Mouse (Mus musculus) MEL (cell line): ENCODE data around the gene Minos1. TPM values are rescaled to one million over a fixed set of nuclear protein-coding genes. Genes with fewer than 3 reads are reported as not detected.

Experiments used
- DNase-seq: peaks from one replicate; pipeline ENCODE4 v3.0.0; 2011; ENCODE audit warnings: low read depth, low spot score
- H3K27ac ChIP-seq: 2 replicates; pipeline ENCODE4 v1.5.1; 2012; ENCODE audit warnings: low read depth, mild to moderate bottlenecking, control low read depth, low read length, moderate library complexity; ENCODE audit not compliant: control insufficient read depth
- H3K27me3 ChIP-seq, 2 experiments: fragments of 150-350 bp in 1 of 2; sonication (generic) in 1 of 2; 2 replicates each; pipeline ENCODE4 v1.6.1; 2012; ENCODE audit warnings: low read length in 2 of 2, mild to moderate bottlenecking in 2 of 2, improper control_type of control experiment in 1 of 2, moderate library complexity in 1 of 2; ENCODE audit not compliant: insufficient read depth in 2 of 2, control insufficient read depth in 1 of 2
- H3K36me3 ChIP-seq, 2 experiments: 2 replicates each; pipeline ENCODE4 v1.6.1; 2012 to 2014; ENCODE audit warnings: low read length in 2 of 2, improper control_type of control experiment in 1 of 2, inconsistent platforms in 1 of 2, mild to moderate bottlenecking in 1 of 2; ENCODE audit not compliant: insufficient read depth in 2 of 2, control insufficient read depth in 1 of 2
- H3K4me1 ChIP-seq, 2 experiments: fragments of 150-350 bp in 1 of 2; sonication (generic) in 1 of 2; 2 replicates each; pipeline ENCODE4 v1.6.1; 2012; ENCODE audit warnings: low read length in 2 of 2, improper control_type of control experiment in 1 of 2, mild to moderate bottlenecking in 1 of 2; ENCODE audit not compliant: insufficient read depth in 2 of 2, control insufficient read depth in 1 of 2
- H3K4me3 ChIP-seq, 2 experiments: fragments of 150-350 bp in 1 of 2; sonication (generic) in 1 of 2; 2 replicates each; pipeline ENCODE4 v1.5.1; 2012; ENCODE audit warnings: low read depth in 2 of 2, low read length in 2 of 2, mild to moderate bottlenecking in 2 of 2, moderate library complexity in 2 of 2, control low read depth in 1 of 2, improper control_type of control experiment in 1 of 2; ENCODE audit not compliant: control insufficient read depth in 1 of 2, insufficient read depth in 1 of 2
- H3K79me2 ChIP-seq: 2 replicates; pipeline ENCODE4 v1.6.1; 2012; ENCODE audit warnings: mild to moderate bottlenecking, low read length, moderate library complexity; ENCODE audit not compliant: control insufficient read depth, poor library complexity, insufficient read depth
- H3K9ac ChIP-seq: 2 replicates; pipeline ENCODE4 v1.6.1; 2012; ENCODE audit warnings: low read depth, mild to moderate bottlenecking, control low read depth, low read length, moderate library complexity; ENCODE audit not compliant: control insufficient read depth, poor library complexity, severe bottlenecking
- H3K9me3 ChIP-seq: fragments of 150-350 bp; sonication (generic); replicated peaks from 2 replicates; pipeline ENCODE4 v1.6.1; 2012; ENCODE audit warnings: mild to moderate bottlenecking, low read length, improper control_type of control experiment, moderate library complexity; ENCODE audit not compliant: insufficient read depth
- CHD1 ChIP-seq: IDR thresholded peaks from 2 replicates; pipeline ENCODE4 v1.6.1; 2012; ENCODE audit warnings: low read depth, mild to moderate bottlenecking, inconsistent platforms, low read length, improper control_type of control experiment
- CTCF ChIP-seq, 3 experiments: IDR thresholded peaks in 2 of 3; conservative IDR thresholded peaks in 1 of 3; 2 replicates each; pipeline ENCODE4 v1.5.1; 2011 to 2012; ENCODE audit warnings: low read length in 3 of 3, low read depth in 2 of 3, mild to moderate bottlenecking in 2 of 3, improper control_type of control experiment in 1 of 3, inconsistent platforms in 1 of 3, mixed read lengths in 1 of 3, moderate library complexity in 1 of 3; ENCODE audit not compliant: control insufficient read depth in 1 of 3, insufficient read depth in 1 of 3, poor library complexity in 1 of 3, severe bottlenecking in 1 of 3
- ELF1 ChIP-seq: IDR thresholded peaks from 2 replicates; pipeline ENCODE4 v1.6.1; 2014; ENCODE audit warnings: low read depth, mild to moderate bottlenecking, inconsistent platforms, low read length, improper control_type of control experiment, moderate library complexity
- HCFC1 ChIP-seq: IDR thresholded peaks from 2 replicates; pipeline ENCODE4 v1.6.1; 2012; ENCODE audit warnings: low read depth, mild to moderate bottlenecking, inconsistent platforms, low read length, improper control_type of control experiment, moderate library complexity
- MAFK ChIP-seq: IDR thresholded peaks from 2 replicates; pipeline ENCODE4 v1.6.1; 2011; ENCODE audit warnings: low read depth, mild to moderate bottlenecking, low read length, improper control_type of control experiment, borderline replicate concordance
- MXI1 ChIP-seq: IDR thresholded peaks from 2 replicates; pipeline ENCODE4 v1.6.1; 2011; ENCODE audit warnings: mild to moderate bottlenecking, low read depth, low read length, improper control_type of control experiment
- MYC ChIP-seq: IDR thresholded peaks from 2 replicates; pipeline ENCODE4 v1.6.1; 2011; ENCODE audit warnings: low read depth, mild to moderate bottlenecking, low read length, improper control_type of control experiment, moderate library complexity
- RCOR1 ChIP-seq: IDR thresholded peaks from 2 replicates; pipeline ENCODE4 v1.6.1; 2012; ENCODE audit warnings: low read depth, mild to moderate bottlenecking, inconsistent platforms, low read length, improper control_type of control experiment
- SMC3 ChIP-seq: IDR thresholded peaks from 2 replicates; pipeline ENCODE4 v1.6.1; 2011; ENCODE audit warnings: low read depth, low read length, improper control_type of control experiment
- USF1 ChIP-seq: IDR thresholded peaks from 2 replicates; pipeline ENCODE4 v1.6.1; 2014; ENCODE audit warnings: low read depth, mild to moderate bottlenecking, inconsistent platforms, low read length, improper control_type of control experiment, moderate library complexity
- ZC3H11A ChIP-seq: IDR thresholded peaks from 2 replicates; pipeline ENCODE4 v1.6.1; 2012; ENCODE audit warnings: low read depth, mild to moderate bottlenecking, inconsistent platforms, low read length, improper control_type of control experiment
- ZKSCAN1 ChIP-seq: IDR thresholded peaks from 2 replicates; pipeline ENCODE4 v1.6.1; 2012; ENCODE audit warnings: low read depth, mild to moderate bottlenecking, inconsistent platforms, low read length, improper control_type of control experiment, moderate library complexity
- polyA plus RNA-seq, 2 experiments: library from polyadenylated mRNA; stranded (reverse) in 1 of 2; unstranded in 1 of 2; fragments of >175 nt in 1 of 2; fragments of >200 nt in 1 of 2; gene quantifications; 2 replicates each; pipeline versions ENCODE4 v1.2.1 to v1.2.4; 2012; ENCODE audit warnings: low replicate concordance in 2 of 2, low read depth in 1 of 2; ENCODE audit not compliant: insufficient read length in 2 of 2, insufficient read depth in 1 of 2, missing spikeins in 1 of 2
- total RNA-seq: library from RNA; depleted of rRNA; stranded (reverse); fragments of 300-350 nt; gene quantifications from 2 replicates; pipeline ENCODE4 v1.2.3, GENCODE M21; 2012

Minos1 gene
- total and polyA plus RNA-seq, 3 experiments = 163 to 401 TPM; not detected in 1

GRCm38 (mm10) chr4:139140267-139140666 lies 9.4 kb upstream of the Minos1 start:
- H3K36me3 ChIP-seq = no peaks in the 10 kb centered on the region
- no peak overlapping the region for H3K4me3 ChIP-seq
- H3K9ac ChIP-seq = no peak overlapping the region
- DNase-seq = no peak
- no peak overlapping the region for H3K27ac ChIP-seq
- H3K9me3 ChIP-seq = no peaks in the 10 kb centered on the region
- no peaks in the 10 kb centered on the region for H3K27me3 ChIP-seq
- no peaks in the 10 kb centered on the region for H3K79me2 ChIP-seq
- no peaks in the 10 kb centered on the region for H3K4me1 ChIP-seq
- TF ChIP-seq CTCF (IDR thresholded peaks at IDR 0.05 in 2 of 3, conservative IDR thresholded peaks at IDR 0.05 in 1 of 3; ENCODE audit: control insufficient read depth in 1 of 3, insufficient read depth in 1 of 3, low read depth in 2 of 3, low read length in 3 of 3, poor library complexity in 1 of 3, severe bottlenecking in 1 of 3) (peak in 2 of 3 experiments; percentile 17 to 18; a peak in 3 of 6 replicates), MAFK (no peak), HCFC1 (no peak), ZC3H11A (no peak), SMC3 (peak; percentile 20; the same call in 1 of the 2 replicates)

GRCm38 (mm10) chr4:139136011-139136410 lies 5.1 kb upstream of the Minos1 start:
- no peaks in the 10 kb centered on the region for H3K9me3 ChIP-seq
- TF ChIP-seq CHD1 = no peak
- TF ChIP-seq MYC = no peak
- TF ChIP-seq ZC3H11A = no peak
- no peak for TF ChIP-seq MXI1
- TF ChIP-seq ZKSCAN1 = no peak
- TF ChIP-seq USF1 = no peak
- peaks cover 3 to 6% of the 10 kb centered on the region in 2 experiments for H3K4me1 ChIP-seq
- no peak overlapping the region for H3K27ac ChIP-seq
- no peak overlapping the region for H3K4me3 ChIP-seq
- peaks cover 0 to 3% of the 10 kb centered on the region in 2 experiments; a peak in 2 of 4 replicates for H3K36me3 ChIP-seq
- no peaks in the 10 kb centered on the region for H3K79me2 ChIP-seq
- DNase-seq = no peak
- no peaks in the 10 kb centered on the region for H3K27me3 ChIP-seq
- H3K9ac ChIP-seq = no peak overlapping the region

DNA sequence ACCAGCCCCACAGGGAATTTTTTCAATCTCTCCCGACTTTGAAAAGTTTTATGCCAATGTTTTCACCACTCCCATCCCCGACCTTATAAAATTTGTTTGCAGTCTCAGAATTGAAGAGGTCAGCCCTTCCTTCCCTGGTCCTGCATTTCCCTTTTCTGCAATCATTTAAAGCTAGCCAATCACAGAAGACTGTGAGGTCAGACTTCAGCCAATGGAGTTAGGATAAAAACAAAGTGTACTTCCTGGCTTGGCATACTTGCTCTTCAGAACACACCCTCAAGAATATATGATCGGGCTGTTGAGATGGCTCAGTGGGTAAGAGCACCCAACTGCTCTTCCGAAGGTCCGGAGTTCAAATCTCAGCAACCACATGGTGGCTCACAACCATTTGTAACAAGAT lies 2.2 kb upstream of the Minos1 start:
- peak; percentile 61; the same call in 1 of the 2 replicates for TF ChIP-seq ELF1
- TF ChIP-seq RCOR1 = no peak
- TF ChIP-seq, all 39 proteins: peak for 1
- H3K9me3 ChIP-seq = no peaks in the 10 kb centered on the region
- peaks cover 0 to 15% of the 10 kb centered on the region in 2 experiments; a peak in 2 of 4 replicates for H3K36me3 ChIP-seq
- peak; percentile 76 for DNase-seq
- no peak overlapping the region for H3K4me3 ChIP-seq
- peaks cover 3 to 10% of the 10 kb centered on the region in 2 experiments for H3K4me1 ChIP-seq
- H3K79me2 ChIP-seq = peaks cover 26% of the 10 kb centered on the region
- no peaks in the 10 kb centered on the region for H3K27me3 ChIP-seq
- no peak overlapping the region for H3K9ac ChIP-seq
- H3K27ac ChIP-seq = no peak overlapping the region
